In the genomic region with DNA sequence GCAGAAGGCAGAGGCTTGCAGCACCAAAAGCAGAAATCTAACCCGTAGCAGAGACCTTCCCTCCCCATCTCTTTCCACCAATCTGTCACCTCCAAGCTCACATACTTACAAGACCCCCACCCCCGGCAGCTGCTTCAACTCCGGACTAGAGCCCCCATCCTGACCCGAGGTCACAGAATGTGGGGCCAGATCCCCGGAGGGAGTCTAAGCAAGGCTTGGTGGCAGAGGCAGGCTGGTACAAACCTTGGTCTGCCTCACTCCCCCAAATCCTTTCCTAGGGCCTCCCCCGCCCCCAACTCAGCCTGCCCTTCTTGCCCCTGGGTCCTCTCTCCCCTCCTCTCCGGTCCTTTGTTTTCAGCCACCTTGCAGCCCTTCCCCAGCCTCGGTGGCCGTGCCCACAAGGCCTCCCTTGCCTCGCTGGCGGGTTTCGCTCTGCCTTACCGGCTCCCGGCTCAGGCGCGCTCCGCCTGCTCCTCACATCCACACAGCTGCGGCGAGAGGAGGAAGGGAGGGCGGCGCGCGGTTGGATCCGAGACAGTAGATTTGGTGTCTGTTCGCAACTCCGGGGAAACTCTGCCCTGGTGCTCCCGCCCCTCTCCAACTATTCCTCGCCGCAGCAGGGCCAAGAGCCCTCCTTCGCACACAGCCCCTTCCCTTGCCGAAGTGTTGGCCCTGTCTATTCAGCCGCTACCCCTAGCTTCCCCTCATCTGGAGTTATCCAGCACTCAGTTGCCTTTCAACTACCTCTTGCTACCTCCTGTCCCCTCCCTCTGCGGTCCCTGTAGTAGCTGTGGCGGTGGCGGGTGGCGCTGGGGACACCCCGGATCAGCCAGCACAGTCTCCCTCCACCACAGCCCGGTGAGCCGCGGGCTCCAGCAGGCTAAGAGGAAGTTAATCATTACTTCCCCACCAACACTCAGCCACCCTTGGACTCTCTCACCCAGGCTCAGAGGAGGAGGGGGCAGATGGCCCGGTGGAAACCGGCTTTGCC, we compare ENCODE assay signal across 8 mouse cellular contexts. TPM values are rescaled to one million over a fixed set of nuclear protein-coding genes. Genes with fewer than 3 reads are reported as not detected.
DNase-seq lines count a peak whose midpoint lies in the region; ATAC-seq lines count a peak whose summit lies in the region.

No protein-coding gene starts in this region.

- 2% methylated on average over 41 of the region's 42 CpGs for WGBS in hindbrain, embryonic 15.5 days
- under 1% methylated on average over 39 of the region's 42 CpGs for WGBS in liver, embryonic 11.5 days

- H3K9ac ChIP-seq in hindbrain, embryonic 15.5 days, result peak overlapping the region; percentile 41
- no peak overlapping the region for H3K9ac ChIP-seq in liver, embryonic 11.5 days (ENCODE audit: low read depth, low read length)

- H3K36me3 ChIP-seq in hindbrain, embryonic 15.5 days, result no peaks in the 10 kb centered on the region
- H3K36me3 ChIP-seq in liver, embryonic 11.5 days (ENCODE audit: control insufficient read depth, insufficient read depth, low read length), result no peaks in the 10 kb centered on the region

- peak overlapping the region; percentile 29 for H3K4me3 ChIP-seq in hindbrain, embryonic 15.5 days
- peak overlapping the region; percentile 29 for H3K4me3 ChIP-seq in liver, embryonic 11.5 days (ENCODE audit: low read depth, low read length)

- no peaks in the 10 kb centered on the region for H3K9me3 ChIP-seq in hindbrain, embryonic 15.5 days
- H3K9me3 ChIP-seq in liver, embryonic 11.5 days (ENCODE audit: control insufficient read depth, low read length), result no peaks in the 10 kb centered on the region

- 0 out of 2 replicates have a peak, but pooled peaks have one; percentile 21 for ATAC-seq in hindbrain, embryonic 15.5 days (ENCODE audit: low FRiP score, low read depth)
- ATAC-seq in liver, embryonic 11.5 days (replicated peaks; ENCODE audit: low FRiP score), result peak; percentile 64
- ATAC-seq in erythroid progenitor cell, adult 5-6 weeks (replicated peaks; ENCODE audit: low FRiP score, poor library complexity, severe bottlenecking), result no peak

- H3K4me2 ChIP-seq in hindbrain, embryonic 15.5 days, result peak overlapping the region; percentile 46
- peak overlapping the region; percentile 54 for H3K4me2 ChIP-seq in liver, embryonic 11.5 days

- peak; percentile 43 for DNase-seq in cerebellum, postnatal 10 days
- no peak for DNase-seq in cerebellum, adult 11-12 months
- peak; percentile 76 for DNase-seq in embryo, embryonic 10 days (ENCODE audit: low spot score)
- DNase-seq in liver, embryonic 11.5 days (ENCODE audit: low spot score), result peak; percentile 59
- DNase-seq in right cerebral cortex, adult 2 months (ENCODE audit: low spot score in 2 of 2), result no peak
- no peak for DNase-seq in left cerebral cortex, adult 18-20 months (ENCODE audit: low spot score in 2 of 2)

- H3K4me1 ChIP-seq in hindbrain, embryonic 15.5 days (replicated peaks), result peaks cover 24% of the 10 kb centered on the region
- H3K4me1 ChIP-seq in liver, embryonic 11.5 days (replicated peaks; ENCODE audit: control insufficient read depth, insufficient read depth, low read length), result peaks cover 2% of the 10 kb centered on the region; the same call in 1 of the 2 replicates

- peaks cover 91% of the 10 kb centered on the region for H3K27me3 ChIP-seq in hindbrain, embryonic 15.5 days
- H3K27me3 ChIP-seq in liver, embryonic 11.5 days (replicated peaks; ENCODE audit: control insufficient read depth, insufficient read depth, low read length), result peaks cover 100% of the 10 kb centered on the region

- H3K27ac ChIP-seq in hindbrain, embryonic 15.5 days (replicated peaks), result peak overlapping the region; percentile 75
- H3K27ac ChIP-seq in liver, embryonic 11.5 days (ENCODE audit: low read depth, low read length), result no peak overlapping the region

RNA-seq across cellular contexts. Expression of gene Pax2, which starts 5.5 kb away (rescaled TPM):
- 12.3 and 15.5 TPM in 2 replicates for polyA plus RNA-seq in hindbrain, embryonic 15.5 days (2015; fragmentation: Nextera tagmentation; extraction: Ambion mirVana)
- not detected in 2 replicates for polyA plus RNA-seq in liver, embryonic 11.5 days (2014; fragmentation: Nextera tagmentation; extraction: Ambion mirVana)
- under 1 TPM; 0.23 to 0.42 TPM for total RNA-seq in left cerebral cortex, adult 18-20 months (2021)
- total RNA-seq in erythroid progenitor cell, adult 5-6 weeks (2015; ENCODE audit: low replicate concordance), result not detected in 2 replicates
- total RNA-seq in erythroid progenitor cell, adult 5-6 weeks (2017; ENCODE audit: low replicate concordance), result not detected in 2 replicates

Comparison
In these comparisons a context has a peak if more than half of its experiments do, and no peak if none do; other contexts are left out.
1. DNase-seq: peak in cerebellum, postnatal 10 days (2 of 2), embryo, embryonic 10 days (single experiment) and liver, embryonic 11.5 days (single experiment); none in cerebellum, adult 11-12 months (single experiment), right cerebral cortex, adult 2 months (0 of 2) and left cerebral cortex, adult 18-20 months (0 of 2).